Mouse (Mus musculus): Measurements from ENCODE around the gene Lhfp.

DNA sequence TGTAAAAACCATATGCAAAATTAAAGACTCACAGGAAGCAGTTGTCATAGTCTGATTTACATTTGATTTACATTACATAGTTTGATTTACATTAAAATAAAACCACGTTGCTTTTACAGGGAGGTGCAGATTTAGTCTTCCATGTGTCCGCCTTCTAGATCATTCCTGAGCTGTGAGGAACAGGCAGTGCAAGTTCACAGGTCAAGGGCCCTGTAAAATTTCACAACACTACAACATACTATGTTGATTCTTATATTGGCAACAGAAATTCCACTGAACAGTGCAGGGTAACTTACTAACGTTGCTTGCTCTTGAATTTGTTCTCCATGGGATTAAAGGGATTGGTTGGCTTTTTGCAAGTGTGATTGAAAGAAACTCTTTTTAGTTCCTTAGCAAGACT, 189.8 kb downstream of the Lhfp start:
- TF ChIP-seq CTCF (IDR thresholded peaks at IDR 0.05) (no peak), POLR2A (IDR thresholded peaks at IDR 0.05; ENCODE audit: insufficient read depth, low read depth, low read length) (no peak), EP300 (IDR thresholded peaks at IDR 0.05; ENCODE audit: insufficient read depth, low read depth, low read length) (no peak)
